Mouse (Mus musculus) ovary, postnatal 36 days (tissue): ENCODE data around the gene Slc43a2.
A peak's percentile ranks its signal among the peaks of the same experiment; 100 is the strongest.

Experiments
- DNase-seq: peaks from one replicate; pipeline ENCODE4 v3.0.0; 2022; ENCODE audit warnings: low spot score, mixed read lengths

The Slc43a2 gene

DNA sequence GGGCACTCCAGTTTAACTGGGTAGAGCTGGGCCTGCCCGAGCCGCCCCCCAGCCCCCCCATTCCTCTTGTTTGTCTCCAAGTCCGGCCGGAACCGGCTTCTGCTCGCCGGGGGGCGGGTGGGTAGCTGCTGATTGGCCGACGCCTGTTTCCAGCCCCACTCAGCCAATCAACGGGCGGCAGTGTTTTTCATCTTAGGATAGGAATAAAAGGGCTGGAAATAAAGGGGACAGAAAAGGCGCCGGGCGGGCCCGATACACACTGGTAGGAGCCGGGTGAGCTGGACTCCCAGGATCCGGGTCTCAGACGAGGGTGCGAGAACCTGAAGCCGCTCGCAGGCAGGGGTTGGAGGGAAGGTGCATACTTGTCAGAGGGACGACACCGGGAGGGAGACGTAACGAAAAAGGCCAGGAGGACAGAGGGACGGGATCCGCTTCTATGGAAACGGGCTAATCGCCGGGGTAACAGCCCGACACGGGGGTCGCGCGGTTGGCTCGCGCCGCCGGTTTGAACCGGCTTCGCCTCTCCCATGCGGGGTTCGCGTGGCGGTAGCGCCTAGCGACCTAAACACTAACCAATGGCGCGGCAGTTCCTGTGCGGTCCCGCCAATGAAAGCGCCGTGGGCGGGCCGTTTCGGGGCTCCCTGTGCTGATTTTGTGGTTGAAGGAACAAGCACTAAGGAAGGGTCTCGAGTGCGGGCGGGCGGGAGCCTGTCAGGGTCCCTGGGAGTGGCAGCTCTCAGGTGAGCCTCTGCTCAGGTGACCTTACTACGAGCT is at the start of gene Slc43a2:
Slc43a2 (plus strand) TSS at position 226 of the 774 bp plus-strand sequence.
- DNase-seq: peak; percentile 91

DNA sequence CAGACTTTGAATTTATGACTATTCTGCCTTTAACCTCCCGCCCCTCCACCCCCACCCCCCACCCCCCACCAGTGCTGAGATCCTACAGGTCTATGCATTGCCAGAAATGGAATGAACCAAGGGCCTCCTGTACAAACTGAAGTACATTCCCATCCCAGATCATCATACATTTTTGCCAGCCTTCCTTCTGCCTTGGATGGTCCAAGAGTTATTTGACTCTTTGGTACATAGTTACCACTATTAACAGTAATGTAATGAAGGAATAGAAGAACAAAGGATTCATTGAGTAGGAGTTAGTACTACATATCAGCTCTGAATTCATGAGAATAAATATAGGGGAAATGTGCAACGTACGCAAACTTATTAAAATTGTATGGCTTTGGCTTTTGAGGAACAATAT is 45.3 kb upstream of the Slc43a2 start:
- no peak for DNase-seq

DNA sequence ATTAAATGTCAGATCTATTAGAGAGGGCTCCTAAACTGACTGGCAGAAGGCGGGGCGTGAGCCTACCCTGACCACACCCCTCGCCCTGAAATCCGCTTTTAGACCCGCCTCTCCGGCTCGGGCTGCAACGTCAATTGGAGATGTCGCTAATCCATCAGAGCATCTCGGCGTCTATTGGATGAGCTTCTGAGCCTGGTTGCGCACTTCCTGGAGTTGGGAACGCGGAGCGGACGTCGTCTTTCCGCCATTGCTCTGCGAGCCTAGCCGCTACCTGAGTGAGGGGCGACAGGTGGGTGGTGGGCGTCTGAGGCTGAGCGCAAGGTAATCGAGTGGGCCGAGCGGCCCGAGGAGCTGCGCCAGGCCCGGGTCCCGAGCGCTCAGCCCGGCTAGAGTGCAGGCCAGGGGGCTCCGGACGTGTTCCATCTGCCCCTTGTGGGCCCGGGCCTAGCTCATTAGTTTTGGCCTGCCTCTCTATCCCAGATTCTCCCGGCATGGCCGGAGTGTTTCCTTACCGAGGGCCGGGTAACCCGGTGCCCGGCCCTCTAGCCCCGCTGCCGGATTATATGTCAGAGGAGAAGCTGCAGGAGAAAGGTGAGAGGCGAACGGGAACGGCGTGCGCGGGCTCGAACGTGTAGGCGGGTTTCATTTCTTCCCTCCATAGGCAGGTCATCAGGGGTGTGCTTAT is 44.8 kb upstream of the Slc43a2 start, which contains the start of gene Prpf8:
Prpf8 (plus strand) TSS at position 216 of the 685 bp plus-strand sequence.
- peak; percentile 95 for DNase-seq

DNA sequence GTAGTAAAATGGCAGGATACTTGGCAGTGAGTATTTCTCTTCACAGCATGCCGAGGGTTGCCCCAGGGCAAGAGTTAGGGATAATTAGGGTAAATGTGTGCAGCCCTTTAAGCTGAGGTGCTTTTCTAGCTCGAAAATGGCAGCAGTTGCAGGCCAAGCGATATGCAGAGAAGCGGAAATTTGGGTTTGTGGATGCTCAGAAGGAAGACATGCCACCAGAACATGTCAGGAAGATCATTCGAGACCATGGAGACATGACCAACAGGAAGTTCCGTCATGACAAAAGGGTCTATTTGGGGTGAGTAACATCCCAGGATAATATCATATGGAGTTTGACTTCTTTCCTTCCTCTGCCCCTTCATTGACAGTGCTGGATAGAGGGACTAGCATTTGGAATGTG is 44.0 kb upstream of the Slc43a2 start:
- no peak for DNase-seq

- no peak for DNase-seq
Measured at GRCm38 (mm10) chr11:75494296-75495049, 37.0 kb upstream of the Slc43a2 start.

DNA sequence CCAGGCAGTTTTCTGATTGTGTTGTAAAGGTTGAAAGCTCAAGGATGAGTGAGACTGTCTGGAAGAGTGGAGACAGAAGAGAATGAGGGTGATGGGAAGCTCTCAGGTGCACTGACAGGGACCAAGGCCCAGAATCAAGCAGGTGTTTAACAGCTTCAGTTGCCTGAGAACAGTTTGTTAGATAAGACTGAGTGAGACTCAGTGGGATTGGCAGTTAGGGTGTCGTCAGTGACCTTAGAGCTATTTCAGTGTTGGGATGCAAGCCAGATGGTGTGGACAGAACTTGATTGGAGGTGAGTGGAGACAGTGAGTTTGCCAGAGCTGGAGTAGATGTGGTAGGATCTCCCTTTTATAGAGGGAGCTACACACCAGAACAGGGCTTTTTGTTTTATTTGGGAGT is 33.4 kb upstream of the Slc43a2 start:
- DNase-seq: no peak

DNA sequence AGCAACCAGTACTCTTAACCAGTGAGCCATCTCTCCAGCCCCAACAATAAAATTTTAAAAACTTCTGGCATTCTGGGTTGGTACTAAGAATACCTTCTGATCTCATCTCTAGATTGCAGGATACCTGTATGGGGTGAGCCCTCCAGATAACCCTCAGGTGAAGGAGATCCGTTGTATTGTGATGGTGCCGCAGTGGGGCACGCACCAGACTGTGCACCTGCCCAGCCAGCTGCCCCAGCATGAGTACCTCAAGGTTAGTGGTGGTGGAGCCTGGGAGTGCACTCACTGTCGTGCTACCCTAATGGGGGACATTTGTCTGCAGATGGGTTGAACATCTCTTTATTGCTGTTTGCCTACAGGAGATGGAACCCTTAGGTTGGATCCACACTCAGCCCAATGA is 23.3 kb upstream of the Slc43a2 start:
- no peak for DNase-seq

DNA sequence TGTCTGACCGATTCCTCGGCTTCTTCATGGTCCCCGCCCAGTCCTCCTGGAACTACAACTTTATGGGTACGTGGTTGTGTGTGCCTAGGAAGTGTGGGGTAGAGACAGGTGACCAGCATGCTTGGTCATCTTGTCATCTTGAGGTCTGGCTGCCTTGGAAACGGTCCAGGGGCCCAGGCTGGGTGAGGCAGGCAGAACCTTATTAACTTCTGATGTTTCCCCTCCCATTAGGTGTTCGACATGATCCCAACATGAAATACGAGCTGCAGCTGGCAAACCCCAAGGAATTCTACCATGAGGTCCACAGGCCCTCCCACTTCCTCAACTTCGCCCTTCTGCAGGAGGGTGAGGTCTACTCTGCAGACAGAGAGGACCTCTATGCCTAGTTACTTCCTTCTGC is 22.6 kb upstream of the Slc43a2 start:
- DNase-seq: no peak

DNA sequence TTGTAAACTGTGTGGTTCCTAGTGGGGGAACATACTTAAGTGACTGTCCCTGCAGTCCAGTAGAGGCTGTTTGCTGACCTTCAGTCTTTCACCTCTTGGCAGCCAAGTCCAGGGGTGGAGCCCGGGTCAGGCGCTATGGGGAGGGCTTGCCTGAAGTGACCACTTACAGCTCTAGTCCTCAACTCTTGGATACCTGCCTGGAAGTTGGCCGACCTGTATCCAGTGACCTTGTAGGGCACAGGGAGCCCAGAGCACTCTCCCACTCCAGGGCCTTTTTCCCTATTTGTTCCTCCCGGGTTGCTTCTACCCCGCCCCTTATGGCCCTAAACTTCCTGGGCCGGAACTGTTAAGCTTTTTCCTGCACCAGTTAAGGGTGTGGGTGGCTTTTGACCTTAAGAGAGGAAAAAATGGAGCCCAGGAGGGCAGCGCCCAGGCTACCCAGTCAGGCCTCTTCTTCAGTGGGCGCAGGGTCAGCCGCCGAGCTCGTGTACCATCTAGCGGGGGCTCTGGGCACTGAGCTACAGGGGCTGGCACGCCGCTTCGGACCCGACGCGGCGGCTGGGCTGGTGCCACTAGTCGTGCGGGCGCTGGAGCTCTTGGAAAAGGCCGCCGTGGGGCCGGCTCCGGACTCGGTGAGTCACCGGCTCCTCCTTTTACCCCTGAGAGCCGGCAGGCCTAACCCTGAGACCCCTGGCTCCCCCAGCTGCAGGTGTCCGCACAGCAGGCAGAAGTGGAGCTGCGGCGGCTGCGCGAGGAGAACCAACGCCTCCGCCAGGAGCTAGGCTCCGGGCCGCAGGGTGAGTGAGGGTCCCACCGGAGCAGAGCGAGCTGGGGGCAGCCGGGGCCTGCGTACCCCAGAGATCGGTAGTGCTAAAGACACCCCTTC is 21.5 kb upstream of the Slc43a2 start, which contains the start of gene Rilp:
Rilp (plus strand) TSS at position 354 of the 886 bp plus-strand sequence.
- peak; percentile 72 for DNase-seq

DNA sequence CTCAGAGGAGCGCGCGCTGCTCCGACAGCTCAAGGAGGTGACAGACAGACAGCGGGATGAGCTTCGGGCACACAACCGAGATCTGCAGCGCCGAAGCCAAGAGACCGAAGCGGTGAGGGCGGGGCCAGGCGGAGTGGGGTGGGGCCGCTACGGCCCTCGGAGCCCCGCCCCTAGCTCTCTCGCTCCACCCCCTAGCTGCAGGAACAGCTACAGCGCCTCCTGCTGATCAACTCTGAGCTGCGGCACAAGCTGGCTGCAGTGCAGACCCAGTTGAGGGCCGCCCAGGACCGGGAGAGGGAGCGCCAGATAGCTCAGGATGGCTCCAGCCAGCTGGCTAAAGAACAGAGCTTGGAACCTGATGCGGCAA is 20.9 kb upstream of the Slc43a2 start:
- DNase-seq: peak; percentile 94

GRCm38 (mm10) chr11:75511213-75511612 is 20.3 kb upstream of the Slc43a2 start:
- no peak for DNase-seq

DNA sequence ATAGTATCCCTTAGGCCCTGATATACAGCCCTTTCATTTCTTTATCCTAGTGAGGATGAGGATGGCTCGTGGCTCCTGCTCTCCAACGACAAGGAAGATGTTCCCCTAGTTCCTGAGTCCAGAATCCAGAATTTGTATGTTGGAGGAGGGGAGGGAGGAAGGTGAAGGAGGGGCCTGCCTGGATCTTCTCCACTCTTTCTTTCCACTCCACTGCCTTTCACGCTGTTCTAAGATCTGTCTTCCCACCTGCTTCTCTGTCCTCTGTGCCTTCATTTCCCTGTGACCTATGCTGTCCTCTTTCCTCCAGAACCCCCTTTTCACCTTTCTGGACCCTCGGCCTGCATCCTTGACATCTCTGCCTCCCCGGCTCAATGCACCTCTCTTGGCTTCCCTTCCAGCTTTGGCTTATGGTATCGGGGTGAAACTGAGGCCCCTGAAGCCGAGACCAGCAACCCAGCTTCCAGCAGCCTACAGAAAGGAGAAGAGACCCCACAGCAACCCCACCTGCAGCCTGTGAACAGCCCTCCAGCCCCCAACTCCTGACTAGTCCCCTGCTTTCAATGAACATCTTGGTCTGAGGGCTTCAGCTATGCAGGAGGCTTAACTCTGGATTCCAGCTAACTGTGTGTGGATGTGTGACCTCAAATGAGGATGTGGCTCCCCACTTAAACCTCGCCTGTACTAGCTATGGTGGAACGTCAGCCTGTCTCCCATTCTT is 19.0 kb upstream of the Slc43a2 start:
- no peak for DNase-seq

DNA sequence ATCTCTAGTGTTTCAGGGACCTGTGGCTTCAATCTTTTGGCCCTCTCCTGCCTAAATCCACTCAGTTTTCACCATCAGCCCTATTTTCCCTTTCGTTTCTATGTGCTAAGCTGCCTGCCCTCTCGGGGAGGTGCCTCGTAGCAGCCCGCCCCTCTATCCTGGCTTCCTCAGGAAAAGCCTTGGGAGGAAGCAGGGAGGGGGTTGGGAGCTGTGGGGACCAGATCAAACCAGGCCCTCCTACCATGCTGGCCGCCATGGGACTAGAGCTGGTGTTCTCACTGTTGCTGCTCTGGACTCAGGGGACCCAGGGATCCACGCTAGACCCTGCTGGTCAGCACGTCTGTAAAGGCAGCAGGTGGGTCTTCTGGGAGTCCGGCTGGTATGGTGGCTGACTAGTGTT is 18.2 kb upstream of the Slc43a2 start, which contains the start of gene Scarf1:
Scarf1 (plus strand) TSS at position 205 of the 400 bp plus-strand sequence.
- DNase-seq: no peak

- DNase-seq: no peak
Measured at GRCm38 (mm10) chr11:75515186-75515585, 16.3 kb upstream of the Slc43a2 start.

GRCm38 (mm10) chr11:75519834-75520633 is 11.5 kb upstream of the Slc43a2 start:
- DNase-seq: no peak

- no peak for DNase-seq
Measured at GRCm38 (mm10) chr11:75521609-75522008, 9.9 kb upstream of the Slc43a2 start.

- no peak for DNase-seq
Measured at GRCm38 (mm10) chr11:75522793-75523192, 8.7 kb upstream of the Slc43a2 start.

- DNase-seq: no peak
Measured at GRCm38 (mm10) chr11:75525531-75526125, 5.9 kb upstream of the Slc43a2 start.

DNA sequence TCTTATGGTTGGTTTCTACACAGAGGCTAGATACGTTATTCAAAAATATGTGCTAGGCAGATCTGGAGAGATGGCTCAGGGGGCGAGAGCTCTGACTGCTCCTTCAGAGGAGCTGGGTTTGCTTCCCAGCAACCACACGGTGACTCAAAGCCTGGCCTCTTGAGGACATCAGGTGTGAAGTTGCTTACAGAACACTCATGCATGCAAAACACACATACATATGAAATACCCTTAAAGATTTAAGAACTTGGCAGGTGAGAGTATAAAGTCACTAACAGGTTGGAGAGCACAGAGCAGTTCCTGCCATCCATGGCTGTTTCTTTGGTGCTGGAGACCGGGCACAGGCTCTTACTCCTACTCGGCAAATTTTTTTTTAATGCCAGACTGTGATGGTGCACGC is 4.6 kb upstream of the Slc43a2 start:
- DNase-seq: no peak

DNA sequence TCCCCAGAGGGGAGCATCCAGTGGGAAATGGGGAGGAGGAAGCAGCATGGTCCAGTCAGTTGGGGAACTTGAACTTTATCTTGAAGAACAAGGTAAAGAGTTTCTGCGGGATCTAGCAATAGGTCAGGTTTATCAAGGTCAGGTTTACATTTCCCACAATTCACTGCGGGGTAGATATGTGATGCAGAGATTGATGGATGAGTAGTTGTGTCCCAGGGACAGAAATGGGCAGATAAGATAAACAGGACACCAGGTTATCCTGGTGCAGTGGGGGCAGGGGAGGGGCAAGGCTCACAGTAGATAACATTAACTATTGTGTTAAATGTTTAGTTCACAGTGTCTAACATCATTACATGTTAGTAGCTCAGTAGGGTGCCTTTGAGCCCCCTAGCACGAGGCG is 1.7 kb upstream of the Slc43a2 start:
- no peak for DNase-seq
